9 mouse cellular contexts compared by ENCODE assay signal in genomic region chr14:73632648-73633263, GRCm38 (mm10). TPM values are rescaled to one million over a fixed set of nuclear protein-coding genes. Genes with fewer than 3 reads are reported as not detected.
A peak's percentile ranks its signal among the peaks of the same experiment; 100 is the strongest.
DNase-seq lines count a peak whose midpoint lies in the region; ATAC-seq and TF ChIP-seq lines count a peak whose summit lies in the region.
"Had no signal": no experiment of that assay in that cellular context is flagged by ENCODE, and none has a peak within 500 bp of the region (broad histone marks: within the 10 kb centered on the region; RNA-seq: fewer than 3 reads in every experiment).

No protein-coding gene starts in this region.

- no peak for TF ChIP-seq CTCF in forebrain, postnatal 0 days (IDR thresholded peaks at IDR 0.05; ENCODE audit: low read depth)

- H3K9me3 ChIP-seq in forebrain, postnatal 0 days (ENCODE audit: low read length) = no peaks in the 10 kb centered on the region
- H3K9me3 ChIP-seq in forebrain, embryonic 13.5 days (replicated peaks) = no peaks in the 10 kb centered on the region
- H3K9me3 ChIP-seq: limb, embryonic 15.5 days had no signal

- H3K27me3 ChIP-seq in forebrain, postnatal 0 days (ENCODE audit: insufficient read depth, low read length) = no peaks in the 10 kb centered on the region
- no peaks in the 10 kb centered on the region for H3K27me3 ChIP-seq in forebrain, embryonic 13.5 days
- H3K27me3 ChIP-seq: limb, embryonic 15.5 days had no signal

- H3K27ac ChIP-seq in forebrain, postnatal 0 days (ENCODE audit: low read depth, low read length) = no peak overlapping the region
- H3K27ac ChIP-seq in forebrain, embryonic 13.5 days = no peak overlapping the region
- H3K27ac ChIP-seq: limb, embryonic 15.5 days had no signal

- intact Hi-C loops in heart, postnatal 36 days (cut with DNase I) = no loop called here
- intact Hi-C loops in gastrocnemius, postnatal 36 days (cut with DNase I) = loop anchor here (5.0 kb wide), 1 partner anchor 35 kb away; no protein-coding TSS in a partner anchor

- no peak overlapping the region for H3K4me3 ChIP-seq in forebrain, postnatal 0 days (ENCODE audit: low read depth, low read length)
- H3K4me3 ChIP-seq in forebrain, embryonic 13.5 days = no peak overlapping the region
- H3K4me3 ChIP-seq: limb, embryonic 15.5 days had no signal

- peak; percentile 66 for DNase-seq in forebrain, postnatal 0 days
- DNase-seq in 416B (ENCODE audit: low read depth) = peak; percentile 97
- peak; percentile 39 for DNase-seq in cerebellum, adult 8-10 months
- peak; percentile 65 to 69 for DNase-seq in heart, postnatal 36 days
- peak; percentile 17 to 41 for DNase-seq in lung, postnatal 4 days
- no peak for DNase-seq in thymus, postnatal 36 days
- no peak for DNase-seq in gastrocnemius, postnatal 36 days

- peak; percentile 68 for ATAC-seq in forebrain, postnatal 0 days
- ATAC-seq in forebrain, embryonic 13.5 days = no peak

- 35% methylated on average over 9 of the region's 9 CpGs for WGBS in forebrain, postnatal 0 days
- 70% methylated on average over 9 of the region's 9 CpGs for WGBS in forebrain, embryonic 13.5 days

- H3K36me3 ChIP-seq in forebrain, postnatal 0 days (ENCODE audit: insufficient read depth) = no peaks in the 10 kb centered on the region
- H3K36me3 ChIP-seq in forebrain, embryonic 13.5 days (ENCODE audit: poor library complexity, severe bottlenecking) = no peaks in the 10 kb centered on the region
- H3K36me3 ChIP-seq: limb, embryonic 15.5 days had no signal

- H3K9ac ChIP-seq in forebrain, postnatal 0 days = no peak overlapping the region
- no peak overlapping the region for H3K9ac ChIP-seq in forebrain, embryonic 13.5 days
- H3K9ac ChIP-seq: limb, embryonic 15.5 days had no signal

- H3K4me1 ChIP-seq in forebrain, postnatal 0 days (ENCODE audit: insufficient read depth) = no peaks in the 10 kb centered on the region
- H3K4me1 ChIP-seq in forebrain, embryonic 13.5 days = no peaks in the 10 kb centered on the region
- H3K4me1 ChIP-seq: limb, embryonic 15.5 days had no signal

- no peak overlapping the region for H3K4me2 ChIP-seq in forebrain, postnatal 0 days (ENCODE audit: low read depth)
- H3K4me2 ChIP-seq in forebrain, embryonic 13.5 days = no peak overlapping the region
- H3K4me2 ChIP-seq: limb, embryonic 15.5 days had no signal

RNA-seq across cellular contexts. Expression of gene Gm21750, which starts 28.3 kb away (rescaled TPM):
- not detected in 2 replicates for total RNA-seq in forebrain, postnatal 0 days (2014; rRNA removed)
- polyA plus RNA-seq in forebrain, postnatal 0 days (2015; fragmentation: Nextera tagmentation; extraction: Ambion mirVana) = not detected in 2 replicates
- polyA plus RNA-seq in forebrain, embryonic 13.5 days (2015; fragmentation: Nextera tagmentation; extraction: Ambion mirVana) = not detected in 2 replicates
- not detected for total RNA-seq in heart, postnatal 36 days (2021)
- total RNA-seq in gastrocnemius, postnatal 36 days (2021) = not detected
- polyA plus RNA-seq: limb, embryonic 15.5 days had no signal

Comparison
In these comparisons a context has a peak if more than half of its experiments do, and no peak if none do; other contexts are left out.
1. DNase-seq: peak in forebrain, postnatal 0 days (single experiment), 416B (single experiment), cerebellum, adult 8-10 months (single experiment), heart, postnatal 36 days (2 of 2) and lung, postnatal 4 days (2 of 2); none in thymus, postnatal 36 days (0 of 2) and gastrocnemius, postnatal 36 days (0 of 2).